Mouse (Mus musculus) lung, embryonic 16.5 days (tissue): ENCODE measurements at regions not wholly inside any gene's neighbourhood (a gene's known extent, or its start where the extent isn't known, plus 50 kb on each side); places are given as distances from the start of the nearest gene placed in this dataset.

Experiments
- ATAC-seq: fragments of 200-750 bp; cut with Nextera tagmentation; 2 replicates; pipeline ENCODE4 v1.8.0; 2017; ENCODE audit warnings: low read depth, mild to moderate bottlenecking, moderate library complexity
- H3K27ac ChIP-seq: fragments of 300-500 bp; sonication (generic); 2 replicates; pipeline ENCODE4 v1.5.1; 2014; ENCODE audit warnings: mild to moderate bottlenecking, control low read depth, low read length
- H3K27me3 ChIP-seq: fragments of 300-500 bp; sonication (generic); 2 replicates; pipeline ENCODE4 v1.6.1; 2014; ENCODE audit warnings: low read depth, low read length, mixed read lengths; ENCODE audit not compliant: control insufficient read depth, insufficient read depth
- H3K36me3 ChIP-seq: fragments of 300-500 bp; sonication (generic); 2 replicates; pipeline ENCODE4 v1.6.1; 2014; ENCODE audit warnings: low read length; ENCODE audit not compliant: control insufficient read depth, insufficient read depth
- H3K4me1 ChIP-seq: fragments of 300-500 bp; sonication (generic); replicated peaks from 2 replicates; pipeline ENCODE4 v1.6.1; 2014; ENCODE audit warnings: low read length, mixed read lengths; ENCODE audit not compliant: control insufficient read depth, insufficient read depth
- H3K4me2 ChIP-seq: fragments of 300-500 bp; sonication (generic); 2 replicates; pipeline ENCODE4 v1.6.1; 2014; ENCODE audit warnings: low read depth, low read length, control low read depth
- H3K4me3 ChIP-seq: fragments of 300-500 bp; sonication (generic); 2 replicates; pipeline ENCODE4 v1.5.1; 2014; ENCODE audit warnings: mild to moderate bottlenecking, low read length, control low read depth
- H3K9ac ChIP-seq: fragments of 300-500 bp; sonication (generic); 2 replicates; pipeline ENCODE4 v1.6.1; 2014; ENCODE audit warnings: low read length, control low read depth
- H3K9me3 ChIP-seq: fragments of 300-500 bp; sonication (generic); 2 replicates; pipeline ENCODE4 v1.6.1; 2016; ENCODE audit warnings: low read length; ENCODE audit not compliant: control insufficient read depth
- WGBS: fragments of 180-500 bp; shearing (Covaris S2); extraction: QIAGEN DNeasy Blood & Tissue Kit; methylation state at CpG from one replicate; pipeline ENCODE4 v1.1.7; 2014; 5-methylcytosine and 5-hydroxymethylcytosine counted together

DNA sequence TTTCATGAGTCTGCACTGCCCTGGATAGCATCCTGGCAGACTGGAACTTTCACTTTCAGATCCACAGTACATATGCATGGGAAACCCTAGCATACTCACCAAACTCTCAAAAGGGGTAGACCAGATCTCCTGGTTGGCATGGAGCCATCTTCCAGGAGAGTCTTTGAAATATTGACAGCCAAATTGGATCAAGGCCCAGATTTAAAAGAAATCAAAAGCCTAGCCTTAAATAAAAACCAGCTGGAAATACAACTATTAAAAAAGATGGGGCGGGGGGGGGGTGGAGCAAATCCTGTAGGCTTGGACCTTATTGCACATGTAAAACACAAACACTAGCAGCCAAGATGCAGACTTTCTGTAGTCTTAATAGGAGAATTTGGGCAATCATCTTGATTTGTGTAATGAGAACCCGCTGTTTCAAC, 249.7 kb upstream of the Clnk start:
- Histone ChIP-seq H3K9ac (no peak overlapping the region), H3K9me3 (no peaks in the 10 kb centered on the region), H3K36me3 (no peaks in the 10 kb centered on the region), H3K4me3 (no peak overlapping the region), H3K4me2 (no peak overlapping the region), H3K27me3 (no peaks in the 10 kb centered on the region), H3K4me1 (no peaks in the 10 kb centered on the region), H3K27ac (no peak overlapping the region)
- 68% methylated on average over 2 of the region's 2 CpGs for WGBS
- ATAC-seq, result no peak

DNA sequence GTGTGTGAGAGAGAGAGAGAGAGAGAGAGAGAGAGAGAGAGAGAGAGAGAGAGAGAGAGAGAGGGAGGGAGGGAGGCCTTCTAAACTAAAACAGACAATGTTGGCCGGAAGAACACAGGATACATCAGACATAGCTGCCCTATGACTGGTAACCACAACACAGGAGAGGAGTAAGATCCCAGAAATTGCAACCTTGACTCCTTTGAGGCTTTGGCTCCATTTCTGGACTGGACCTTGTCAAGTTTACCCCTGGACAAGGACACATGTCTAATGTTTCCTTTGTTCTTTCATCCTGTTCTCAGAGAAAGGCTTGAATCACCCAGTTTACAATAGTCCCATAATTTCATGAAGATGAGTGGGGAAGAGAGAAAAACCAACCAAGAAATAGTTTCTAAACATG, 233.7 kb upstream of the Clnk start:
- no peak overlapping the region for H3K4me2 ChIP-seq
- no peaks in the 10 kb centered on the region for H3K4me1 ChIP-seq
- H3K9ac ChIP-seq, result no peak overlapping the region
- no peaks in the 10 kb centered on the region for H3K9me3 ChIP-seq
- WGBS, result 67% methylated on average over 1 of the region's 1 CpGs
- no peak overlapping the region for H3K27ac ChIP-seq
- H3K27me3 ChIP-seq, result no peaks in the 10 kb centered on the region
- H3K36me3 ChIP-seq, result no peaks in the 10 kb centered on the region
- H3K4me3 ChIP-seq, result no peak overlapping the region
- no peak for ATAC-seq

GRCm38 (mm10) chr5:39109526-39109925, 232.9 kb upstream of the Clnk start:
- Histone ChIP-seq H3K4me3 (no peak overlapping the region), H3K27me3 (no peaks in the 10 kb centered on the region), H3K9me3 (no peaks in the 10 kb centered on the region), H3K27ac (no peak overlapping the region), H3K4me1 (no peaks in the 10 kb centered on the region), H3K36me3 (no peaks in the 10 kb centered on the region), H3K9ac (no peak overlapping the region), H3K4me2 (no peak overlapping the region)
- no peak for ATAC-seq
- 79% methylated on average over 3 of the region's 3 CpGs for WGBS

DNA sequence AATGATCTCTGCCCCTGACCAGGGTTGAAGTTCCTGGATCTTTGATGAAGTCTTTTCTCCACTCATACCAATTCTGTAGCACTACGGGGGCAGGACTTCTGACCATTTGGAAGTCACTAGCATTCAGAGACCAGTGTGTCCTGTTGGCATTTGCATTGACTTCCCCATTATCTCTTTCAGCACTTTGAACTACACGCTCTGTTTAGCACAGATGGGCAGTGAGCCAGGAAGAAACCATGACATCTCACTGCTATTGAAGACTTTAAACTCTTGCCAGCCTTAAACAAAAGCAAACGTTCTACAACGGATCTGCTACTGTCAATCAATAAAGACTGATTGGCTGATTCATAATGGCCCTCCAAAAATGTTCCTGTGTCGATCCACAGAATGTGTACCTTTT, 222.5 kb upstream of the Clnk start:
- no peak for ATAC-seq
- H3K27me3 ChIP-seq, result no peaks in the 10 kb centered on the region
- no peaks in the 10 kb centered on the region for H3K4me1 ChIP-seq
- H3K4me2 ChIP-seq, result no peak overlapping the region
- no peaks in the 10 kb centered on the region for H3K36me3 ChIP-seq
- H3K4me3 ChIP-seq, result no peak overlapping the region
- H3K9ac ChIP-seq, result no peak overlapping the region
- no peaks in the 10 kb centered on the region for H3K9me3 ChIP-seq
- no peak overlapping the region for H3K27ac ChIP-seq
- WGBS, result 34% methylated on average over 5 of the region's 5 CpGs

GRCm38 (mm10) chr5:39094875-39095274, 218.3 kb upstream of the Clnk start:
- Histone ChIP-seq H3K4me2 (no peak overlapping the region), H3K9me3 (no peaks in the 10 kb centered on the region), H3K4me3 (no peak overlapping the region), H3K27me3 (no peaks in the 10 kb centered on the region), H3K36me3 (no peaks in the 10 kb centered on the region), H3K9ac (no peak overlapping the region), H3K4me1 (no peaks in the 10 kb centered on the region), H3K27ac (no peak overlapping the region)
- no peak for ATAC-seq
- 57% methylated on average over 3 of the region's 3 CpGs for WGBS

- WGBS, result 64% methylated on average over 11 of the region's 11 CpGs
- Histone ChIP-seq H3K36me3 (no peaks in the 10 kb centered on the region), H3K4me3 (no peak overlapping the region), H3K9me3 (no peaks in the 10 kb centered on the region), H3K9ac (no peak overlapping the region), H3K27ac (no peak overlapping the region), H3K27me3 (no peaks in the 10 kb centered on the region), H3K4me1 (no peaks in the 10 kb centered on the region), H3K4me2 (no peak overlapping the region)
- ATAC-seq, result no peak
Observed at GRCm38 (mm10) chr5:39076555-39077178, 200.1 kb upstream of the Clnk start.

- Histone ChIP-seq H3K27me3 (no peaks in the 10 kb centered on the region), H3K4me1 (no peaks in the 10 kb centered on the region), H3K9ac (no peak overlapping the region), H3K36me3 (no peaks in the 10 kb centered on the region), H3K4me3 (no peak overlapping the region), H3K4me2 (no peak overlapping the region), H3K27ac (no peak overlapping the region), H3K9me3 (no peaks in the 10 kb centered on the region)
- no peak for ATAC-seq
- 43% methylated on average over 3 of the region's 3 CpGs for WGBS
Observed at GRCm38 (mm10) chr5:39069683-39070082, 193.1 kb upstream of the Clnk start.

DNA sequence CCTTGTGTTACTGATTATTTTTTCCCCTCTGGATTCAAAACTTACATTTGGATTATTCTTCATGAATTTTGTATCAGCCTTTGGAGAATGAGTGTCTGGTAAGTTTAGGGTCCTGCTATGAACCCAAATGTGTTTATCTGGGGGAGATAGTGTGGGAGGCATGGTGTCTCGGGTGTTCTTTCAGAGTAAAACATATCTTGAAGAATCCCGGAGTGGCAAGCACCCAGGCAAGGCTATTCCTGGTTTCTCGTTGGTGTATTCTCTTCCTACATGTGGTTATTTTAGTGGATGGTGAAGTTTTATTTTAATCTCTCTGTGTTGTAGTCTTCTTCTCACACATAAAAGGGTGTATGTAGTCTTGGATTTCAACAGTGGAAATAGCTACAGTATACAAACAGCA, 186.4 kb upstream of the Clnk start:
- Histone ChIP-seq H3K9ac (no peak overlapping the region), H3K4me2 (no peak overlapping the region), H3K36me3 (no peaks in the 10 kb centered on the region), H3K9me3 (no peaks in the 10 kb centered on the region), H3K27me3 (no peaks in the 10 kb centered on the region), H3K4me3 (no peak overlapping the region), H3K27ac (no peak overlapping the region), H3K4me1 (no peaks in the 10 kb centered on the region)
- WGBS, result 75% methylated on average over 3 of the region's 3 CpGs
- ATAC-seq, result no peak

DNA sequence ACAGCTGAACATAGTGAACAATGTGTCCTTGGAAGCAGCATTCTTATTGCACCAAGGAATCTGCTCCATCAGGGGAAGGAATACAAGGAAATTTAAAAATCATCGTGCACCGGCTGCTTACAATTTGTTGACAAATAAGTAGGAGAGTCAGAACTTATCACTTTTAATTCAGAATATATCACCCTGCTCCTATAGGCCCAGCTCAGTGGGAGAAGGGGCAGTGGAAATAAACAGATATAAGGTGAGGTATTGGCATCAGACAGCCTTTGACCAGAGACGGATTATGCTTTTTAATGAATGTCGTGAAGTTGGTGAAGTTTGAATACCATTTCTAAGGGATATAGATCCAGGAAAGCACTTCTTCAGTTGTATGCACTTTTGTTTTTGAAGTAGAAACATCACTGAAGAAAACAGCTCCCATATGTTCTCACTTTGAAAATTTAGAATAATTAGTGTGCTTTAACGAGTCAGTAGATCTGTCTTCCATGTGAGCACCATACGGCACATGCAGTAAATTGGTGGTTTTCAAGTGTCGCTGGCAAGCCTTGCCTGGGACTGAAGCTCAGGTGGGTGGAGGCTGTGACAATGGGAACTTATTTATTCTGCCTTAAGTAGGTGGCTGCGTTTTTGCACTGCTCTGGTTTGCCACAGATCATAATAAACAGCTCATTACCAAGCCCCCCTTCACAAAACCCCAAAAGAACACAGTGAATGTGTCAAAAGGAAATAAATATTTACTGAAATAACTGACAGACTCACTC, 176.1 kb upstream of the Clnk start:
- H3K9ac ChIP-seq, result no peak overlapping the region
- H3K4me1 ChIP-seq, result no peaks in the 10 kb centered on the region
- H3K4me3 ChIP-seq, result no peak overlapping the region
- H3K4me2 ChIP-seq, result no peak overlapping the region
- no peaks in the 10 kb centered on the region for H3K36me3 ChIP-seq
- no peak for ATAC-seq
- H3K9me3 ChIP-seq, result no peaks in the 10 kb centered on the region; the same call in 1 of the 2 replicates
- no peaks in the 10 kb centered on the region for H3K27me3 ChIP-seq
- H3K27ac ChIP-seq, result no peak overlapping the region
- WGBS, result 78% methylated on average over 8 of the region's 8 CpGs
